Comparison of ENCODE assay signal across 8 mouse cellular contexts in genomic region chr13:112751454-112752308, GRCm38 (mm10). TPM values are rescaled to one million over a fixed set of nuclear protein-coding genes. Genes with fewer than 3 reads are reported as not detected.
DNase-seq lines count a peak whose midpoint lies in the region; ATAC-seq and TF ChIP-seq lines count a peak whose summit lies in the region.

No protein-coding gene starts in this region.

- intact Hi-C loops in heart, adult 2 months (cut with DNase I): loop anchor here (1.0 to 2.0 kb wide), 2 partner anchors 13 to 49 kb away; partner anchors contain the start of gene Plpp1

- no peak for ATAC-seq in intestine, postnatal 0 days
- ATAC-seq in neural tube, embryonic 13.5 days (ENCODE audit: low read depth): peak; percentile 52; the same call in 1 of the 2 replicates

- no peak for TF ChIP-seq CTCF in heart, adult 2 months (IDR thresholded peaks at IDR 0.05)
- no peak for TF ChIP-seq CTCF in intestine, postnatal 0 days (IDR thresholded peaks at IDR 0.05; ENCODE audit: low read depth)

- H3K79me2 ChIP-seq in heart, adult 2 months (replicated peaks; ENCODE audit: control insufficient read depth, insufficient read depth, low read length): no peaks in the 10 kb centered on the region

- peak overlapping the region; percentile 44 for H3K9ac ChIP-seq in heart, adult 2 months (ENCODE audit: low read depth, low read length)
- no peak overlapping the region for H3K9ac ChIP-seq in intestine, postnatal 0 days (ENCODE audit: low read depth, low read length)
- no peak overlapping the region for H3K9ac ChIP-seq in neural tube, embryonic 13.5 days

- H3K4me3 ChIP-seq in heart, adult 2 months: peak overlapping the region; percentile 25
- H3K4me3 ChIP-seq in intestine, postnatal 0 days (ENCODE audit: low read depth, low read length): no peak overlapping the region
- no peak overlapping the region for H3K4me3 ChIP-seq in neural tube, embryonic 13.5 days

- peak; percentile 74 for TF ChIP-seq EP300 in heart, adult 2 months (IDR thresholded peaks at IDR 0.05; ENCODE audit: insufficient read depth, low read depth, low read length)

- DNase-seq in layer of hippocampus, adult 9-11 months: peak; percentile 61
- DNase-seq in layer of hippocampus, adult 9-10 months (ENCODE audit: low spot score): no peak
- peak; percentile 86 for DNase-seq in embryo, embryonic 11 days
- peak; percentile 81 to 86 for DNase-seq in heart, adult 2 months
- peak; percentile 67 to 80 for DNase-seq in lung, adult 18-20 months
- DNase-seq in thymus, postnatal 36 days: peak; percentile 36 to 48

- peaks cover 30% of the 10 kb centered on the region for H3K4me1 ChIP-seq in heart, adult 2 months (ENCODE audit: control insufficient read depth, insufficient read depth, low read length)
- 0 out of 2 replicates have a peak, but pooled peaks cover 3% of the 10 kb centered on the region for H3K4me1 ChIP-seq in intestine, postnatal 0 days (replicated peaks; ENCODE audit: control insufficient read depth, insufficient read depth, low read length)
- H3K4me1 ChIP-seq in neural tube, embryonic 13.5 days (replicated peaks): peaks cover 18% of the 10 kb centered on the region

- peak; percentile 75; the same call in 1 of the 2 replicates for TF ChIP-seq POLR2A in heart, adult 2 months (IDR thresholded peaks at IDR 0.05; ENCODE audit: insufficient read depth, low read depth, low read length)

- H3K4me2 ChIP-seq in intestine, postnatal 0 days (replicated peaks; ENCODE audit: low read depth): peak overlapping the region; percentile 33
- H3K4me2 ChIP-seq in neural tube, embryonic 13.5 days: peak overlapping the region; percentile 19

- H3K27ac ChIP-seq in heart, adult 2 months: peak overlapping the region; percentile 92
- H3K27ac ChIP-seq in intestine, postnatal 0 days (ENCODE audit: low read depth, low read length): peak overlapping the region; percentile 35; the same call in 1 of the 2 replicates
- H3K27ac ChIP-seq in neural tube, embryonic 13.5 days (replicated peaks): 0 out of 2 replicates have a peak overlapping the region, but pooled peaks have one; percentile 4

- peaks cover 8% of the 10 kb centered on the region for H3K36me3 ChIP-seq in heart, adult 2 months (ENCODE audit: control insufficient read depth, insufficient read depth, low read length)
- no peaks in the 10 kb centered on the region for H3K36me3 ChIP-seq in intestine, postnatal 0 days (ENCODE audit: control insufficient read depth, insufficient read depth)
- no peaks in the 10 kb centered on the region for H3K36me3 ChIP-seq in neural tube, embryonic 13.5 days

- no peaks in the 10 kb centered on the region for H3K27me3 ChIP-seq in heart, adult 2 months (ENCODE audit: control insufficient read depth, insufficient read depth, low read length)
- H3K27me3 ChIP-seq in intestine, postnatal 0 days (replicated peaks; ENCODE audit: control insufficient read depth, insufficient read depth, low read length): no peaks in the 10 kb centered on the region
- H3K27me3 ChIP-seq in neural tube, embryonic 13.5 days: no peaks in the 10 kb centered on the region

- H3K9me3 ChIP-seq in intestine, postnatal 0 days (ENCODE audit: control insufficient read depth): no peaks in the 10 kb centered on the region
- H3K9me3 ChIP-seq in neural tube, embryonic 13.5 days: no peaks in the 10 kb centered on the region

- 6% methylated on average over 18 of the region's 18 CpGs for WGBS in heart, adult 2 months
- 21% methylated on average over 18 of the region's 18 CpGs for WGBS in intestine, postnatal 0 days
- 39% methylated on average over 18 of the region's 18 CpGs for WGBS in neural tube, embryonic 13.5 days

RNA-seq across cellular contexts. Expression of gene Plpp1, which starts 48.9 kb away (rescaled TPM):
- 10 to 100 TPM; 51.5 to 51.6 TPM for total RNA-seq in heart, adult 2 months (2021)
- 70.0 and 106 TPM in 2 replicates for polyA plus RNA-seq in heart, adult 2 months (2012; rRNA removed)
- polyA plus RNA-seq in intestine, postnatal 0 days (2015; fragmentation: Nextera tagmentation; extraction: Ambion mirVana): 91.0 and 98.5 TPM in 2 replicates
- 49.3 and 52.7 TPM in 2 replicates for polyA plus RNA-seq in neural tube, embryonic 13.5 days (2015; fragmentation: Nextera tagmentation; extraction: Ambion mirVana)

Comparison
In these comparisons a context has a peak if more than half of its experiments do, and no peak if none do; other contexts are left out.
1. H3K27ac ChIP-seq: peak in every context shown above with its lines; median percentile 92 in heart, adult 2 months; 35 in intestine, postnatal 0 days; 4 in neural tube, embryonic 13.5 days.